Mouse (Mus musculus): ENCODE measurements around the gene Gp9.

DNA sequence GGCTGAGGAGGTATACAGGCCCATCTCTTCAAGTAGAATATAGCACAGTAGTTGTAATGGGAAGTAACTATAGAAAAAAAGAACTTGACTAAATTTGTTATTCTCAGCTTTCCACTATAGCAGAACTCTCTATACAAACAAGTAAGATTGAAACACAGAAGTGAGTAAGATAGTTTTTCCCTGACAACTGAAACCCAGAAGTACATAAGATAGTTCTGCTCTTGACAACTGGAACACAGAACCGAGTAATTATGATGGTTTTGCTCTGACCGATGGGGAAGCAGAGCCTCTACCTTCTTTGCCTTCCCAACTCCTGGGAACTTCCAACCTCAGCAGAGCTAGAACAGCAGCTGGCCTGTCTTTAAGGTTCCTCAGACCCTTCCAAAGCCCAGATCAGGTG, 31.3 kb downstream of the Gp9 start:
- no peak for TF ChIP-seq POLR2A (IDR thresholded peaks at IDR 0.05; ENCODE audit: low read depth, low read length)
- no peak for TF ChIP-seq CTCF (conservative IDR thresholded peaks at IDR 0.05; ENCODE audit: insufficient read depth, insufficient read length, low read depth, low read length)

Measured in kidney, adult 2 months (tissue).